Mouse (Mus musculus): ENCODE measurements around the gene Terf2.
"Not testable (repeated sequence)": the region's sequence is repeated elsewhere in the genome, so short reads cannot be mapped to it uniquely, and the experiment has no call there.

Gene Terf2

DNA sequence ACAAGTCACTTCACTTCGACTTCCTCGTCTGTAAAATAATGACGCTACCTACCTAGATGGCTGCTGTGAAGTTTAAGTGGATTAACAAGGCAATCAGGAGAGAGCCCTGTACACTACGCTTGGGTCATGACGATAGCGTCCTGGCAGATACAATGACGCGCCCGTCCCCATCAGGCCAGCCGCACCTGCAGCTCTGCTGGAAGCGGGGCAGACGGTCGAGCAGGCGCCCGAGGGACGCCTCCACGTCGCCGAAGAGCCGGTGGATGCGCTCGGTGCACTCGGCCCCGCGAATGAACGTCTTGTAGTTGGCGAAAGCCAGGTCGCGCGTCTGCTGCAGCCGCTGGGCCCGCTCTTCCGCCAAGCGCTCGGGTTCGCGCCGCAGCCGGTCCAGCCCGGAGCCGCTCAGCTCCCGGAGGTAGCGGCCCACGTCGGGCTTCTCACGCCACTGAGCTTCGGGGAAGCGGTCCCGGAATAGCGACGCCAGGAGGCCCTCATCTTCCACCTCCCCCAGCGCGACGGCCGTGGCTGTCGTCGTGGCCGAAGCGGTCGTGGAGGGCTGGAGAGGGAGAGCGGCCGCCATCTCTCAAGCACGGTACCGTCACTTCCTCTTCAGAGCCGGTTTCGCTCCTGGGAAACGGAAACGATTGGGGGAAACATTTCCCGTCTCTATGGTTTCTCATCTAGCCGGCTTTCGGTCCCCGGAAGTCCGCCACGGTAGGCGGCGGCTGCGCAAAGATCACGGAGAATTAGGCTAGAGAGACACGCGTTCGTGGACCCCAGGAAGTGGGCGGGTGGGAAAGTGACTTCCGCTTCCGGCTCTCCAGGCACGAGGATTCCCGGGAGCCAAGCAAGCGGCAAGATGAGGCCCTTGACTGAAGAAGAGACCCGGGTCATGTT is 40.0 kb downstream of the Terf2 start, which contains the start of the genes Cog8 and Nip7:
Gene Cog8, minus strand, starts transcription at position 614 of the 897 bp plus-strand sequence.
Gene Nip7, plus strand, starts transcription at position 802 of the 897 bp plus-strand sequence.
- peak; percentile 89 for DNase-seq

DNA sequence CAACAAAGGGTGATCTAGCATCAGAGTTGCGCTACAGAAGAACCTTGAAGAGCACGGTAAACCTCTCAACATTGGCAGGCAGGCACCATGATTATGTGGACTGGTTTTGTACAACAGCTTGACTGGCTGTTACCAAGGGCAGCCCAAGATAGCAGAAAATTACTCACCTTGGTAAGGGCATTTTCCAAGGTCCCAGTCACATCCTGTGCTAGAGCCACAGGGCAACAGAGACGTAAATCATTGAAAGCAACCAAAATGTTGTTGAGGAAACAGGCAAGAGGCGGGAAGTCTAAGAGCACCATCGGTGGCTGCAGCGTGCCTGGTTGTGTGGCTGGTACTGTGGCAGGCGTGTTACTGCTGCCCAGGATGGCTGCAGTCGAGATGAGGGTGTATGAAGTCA is 44.3 kb downstream of the Terf2 start:
- no peak for DNase-seq

DNA sequence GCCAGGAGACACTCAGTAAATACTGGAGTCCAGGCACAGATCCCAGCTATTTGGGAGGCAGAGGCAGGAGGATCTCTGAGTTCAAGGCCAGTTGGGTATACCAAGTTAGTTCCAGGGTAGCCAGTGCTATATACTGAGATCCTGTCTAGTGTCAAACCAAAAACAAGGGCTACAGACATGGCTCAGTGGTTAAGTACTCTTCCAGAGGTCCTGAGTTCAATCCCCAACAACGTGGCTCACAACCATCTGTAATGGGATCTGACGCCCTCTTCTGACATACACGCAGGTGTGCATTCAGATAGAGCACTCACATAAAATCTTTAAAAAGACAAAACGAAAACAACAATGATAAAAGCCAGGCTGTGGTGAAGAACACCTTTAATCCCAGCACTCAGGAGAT is 46.9 kb downstream of the Terf2 start:
- no peak for DNase-seq

DNA sequence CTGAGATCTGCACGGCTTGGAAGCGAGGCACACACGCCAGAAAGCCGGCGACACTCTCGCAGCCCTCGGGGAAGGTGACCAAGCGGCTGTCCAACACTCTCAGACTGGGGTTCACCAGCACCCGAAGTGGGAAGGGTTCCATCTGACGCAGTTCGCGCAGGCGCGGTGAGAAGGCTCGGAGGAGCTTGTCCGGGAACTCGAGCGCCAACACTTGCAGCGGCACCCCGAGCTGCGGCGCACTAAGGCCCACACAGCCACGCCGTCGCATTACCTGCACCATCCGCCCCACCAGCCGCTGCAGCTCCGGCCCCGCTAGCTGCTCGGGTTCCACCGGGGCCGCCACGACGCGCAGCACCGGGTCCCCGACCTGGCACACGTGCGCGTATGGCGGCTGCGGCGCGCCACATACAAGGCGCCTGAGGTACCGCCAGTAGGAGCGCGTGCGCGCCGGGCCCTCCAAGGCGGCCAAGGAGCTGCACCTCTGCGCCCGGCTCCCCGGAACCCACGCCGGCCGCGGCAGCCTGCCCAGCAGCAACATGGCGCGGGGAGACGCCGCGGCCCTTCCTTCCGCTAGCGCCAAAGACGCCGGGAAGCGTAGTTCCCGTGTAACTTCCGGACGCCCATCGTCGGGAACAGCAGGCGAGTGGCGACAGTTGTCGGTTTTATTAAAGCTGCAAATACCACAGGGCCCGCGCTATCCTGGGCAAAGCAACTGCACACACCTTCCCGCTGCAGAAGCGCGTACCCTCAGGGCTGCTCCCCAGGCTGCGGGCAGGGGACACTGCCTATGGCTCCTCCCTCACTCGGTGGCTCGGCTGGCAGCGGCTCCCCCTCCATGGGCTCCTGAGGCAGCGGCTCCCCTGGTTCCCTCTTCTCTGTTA is 48.0 kb downstream of the Terf2 start, which contains the start of gene Pdf:
Gene Pdf, minus strand, starts transcription at position 554 of the 881 bp plus-strand sequence.
- DNase-seq: peak; percentile 82

DNA sequence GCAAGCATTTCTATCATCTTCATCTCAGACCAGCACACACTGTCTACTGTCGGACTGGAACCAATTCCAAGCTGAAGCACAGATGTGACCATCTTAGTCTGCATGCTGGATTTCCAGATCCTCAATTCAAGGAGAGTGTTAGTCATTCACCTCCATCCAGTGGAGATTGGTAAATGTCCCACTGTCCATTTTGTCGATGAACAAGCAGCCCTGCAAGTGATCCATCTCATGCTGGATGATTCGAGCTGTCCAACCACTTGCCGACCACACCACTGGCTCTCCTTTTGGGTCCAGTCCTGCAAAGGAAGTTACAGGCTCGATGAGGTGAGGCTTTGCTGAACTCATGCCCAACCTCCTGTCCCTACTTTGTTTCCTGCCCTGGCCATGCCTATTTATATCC is 49.4 kb downstream of the Terf2 start:
- no peak for DNase-seq

DNA sequence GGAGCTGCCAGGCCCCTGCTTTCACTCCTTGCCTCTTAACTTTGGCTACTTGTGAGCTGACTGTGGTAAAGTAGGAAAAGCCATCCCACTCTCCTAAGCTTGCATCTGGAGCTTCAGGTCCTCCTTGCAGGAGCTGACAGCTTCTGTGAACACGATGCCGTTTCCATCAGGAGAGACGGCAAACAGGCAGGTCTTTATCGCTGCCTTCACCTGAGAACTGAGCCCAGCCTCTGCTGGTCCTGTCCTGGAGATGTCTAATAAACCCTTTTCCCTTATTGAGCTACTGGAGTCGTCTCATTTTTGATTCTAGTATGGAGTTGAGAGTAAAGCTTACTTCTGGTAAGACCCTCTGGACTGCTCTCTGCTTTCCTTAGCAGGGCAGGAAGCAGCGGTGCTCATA is 50.9 kb downstream of the Terf2 start:
- no peak for DNase-seq

DNA sequence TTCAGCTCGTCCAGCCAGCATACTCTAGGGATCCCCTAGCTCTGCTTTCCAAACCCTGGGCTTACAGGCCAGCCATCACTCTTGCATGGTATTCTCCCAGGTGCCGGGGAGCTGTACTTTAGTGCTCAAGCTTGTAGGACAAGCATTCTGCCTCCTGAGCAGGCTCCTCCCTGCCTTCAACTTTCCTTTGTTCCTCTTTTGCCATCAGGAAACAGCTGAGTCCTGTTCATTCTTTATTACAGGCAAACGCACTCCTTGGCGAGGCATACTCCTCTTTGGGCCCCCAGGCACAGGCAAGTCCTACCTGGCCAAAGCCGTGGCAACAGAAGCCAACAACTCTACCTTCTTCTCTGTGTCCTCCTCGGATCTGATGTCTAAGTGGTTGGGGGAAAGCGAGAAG is 55.7 kb downstream of the Terf2 start:
- no peak for DNase-seq

DNA sequence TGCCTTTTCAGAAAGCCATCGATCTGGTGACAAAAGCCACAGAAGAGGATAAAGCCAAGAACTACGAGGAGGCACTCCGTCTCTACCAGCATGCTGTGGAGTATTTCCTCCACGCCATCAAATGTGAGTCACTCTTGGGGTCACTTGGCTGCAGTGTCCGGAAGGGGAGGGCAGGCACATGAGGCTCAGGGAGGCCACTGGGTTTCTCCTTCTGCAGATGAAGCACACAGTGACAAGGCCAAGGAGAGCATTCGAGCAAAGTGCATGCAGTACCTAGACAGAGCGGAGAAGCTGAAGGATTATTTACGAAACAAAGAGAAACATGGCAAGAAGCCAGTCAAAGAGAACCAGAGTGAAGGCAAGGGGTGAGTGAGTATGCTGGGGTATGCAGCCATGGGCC is 59.7 kb downstream of the Terf2 start:
- no peak for DNase-seq

DNA sequence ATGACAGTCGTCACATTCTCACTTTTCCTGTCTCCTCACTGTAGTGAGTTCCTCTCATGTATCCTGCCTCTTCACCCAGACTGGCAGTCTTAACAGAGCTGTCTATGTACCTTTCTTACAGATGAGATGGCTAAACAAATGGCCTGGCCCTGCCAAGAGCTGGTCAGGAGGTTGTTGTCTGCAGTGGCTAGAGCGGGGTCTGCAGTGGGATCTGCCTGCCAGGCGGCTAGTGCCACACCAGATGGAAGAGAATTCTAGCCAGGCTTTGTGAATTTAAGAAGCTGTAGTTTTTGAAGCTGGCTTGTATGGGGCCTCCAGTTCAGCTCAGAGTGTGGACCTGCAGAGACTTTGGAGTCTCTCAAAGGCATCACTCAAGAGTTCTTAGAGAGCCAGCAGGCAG is 60.7 kb downstream of the Terf2 start:
- no peak for DNase-seq

DNA sequence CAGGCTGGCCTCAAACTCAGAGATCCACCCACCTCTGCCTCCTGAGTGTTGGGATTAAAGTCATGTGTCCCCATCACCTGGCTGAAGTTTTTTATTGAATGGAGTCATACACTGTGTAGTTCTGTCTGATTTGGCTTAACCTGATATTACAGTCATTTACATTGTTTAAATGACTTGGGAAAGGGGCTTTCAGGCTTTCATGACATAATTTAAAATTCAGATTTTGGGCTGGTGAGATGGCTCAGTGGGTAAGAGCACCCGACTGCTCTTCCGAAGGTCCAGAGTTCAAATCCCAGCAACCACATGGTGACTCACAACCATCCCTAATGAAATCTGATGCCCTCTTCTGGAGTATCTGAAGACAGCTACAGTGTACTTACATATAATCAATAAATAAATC is 62.7 kb downstream of the Terf2 start:
- not testable (repeated sequence) for DNase-seq

DNA sequence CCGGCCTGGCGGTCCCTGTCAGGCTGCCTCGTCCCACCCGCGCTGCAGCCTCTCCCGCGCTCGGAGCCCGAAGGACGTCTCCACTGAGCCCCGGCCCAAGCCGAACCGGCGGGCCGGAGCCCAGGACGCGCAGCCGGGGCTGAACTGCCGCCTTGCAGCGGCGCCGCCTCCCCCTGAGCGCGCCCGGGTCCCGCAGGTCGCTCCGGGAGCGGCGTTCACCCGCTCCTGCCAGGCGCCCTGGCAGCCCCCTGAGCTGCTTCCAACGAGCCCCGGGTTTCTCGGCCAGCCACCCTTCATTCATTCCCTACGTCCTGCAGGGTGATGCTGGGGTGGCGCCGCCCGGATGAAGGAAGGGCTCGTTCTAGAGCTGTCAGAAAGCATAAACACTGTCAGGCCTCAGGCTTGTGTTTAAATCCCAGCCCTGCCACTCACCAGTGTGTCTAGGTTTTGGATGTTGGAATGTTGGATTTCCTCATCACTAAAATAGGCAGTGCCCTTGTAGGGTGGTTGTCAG is 64.7 kb downstream of the Terf2 start:
- no peak for DNase-seq

DNA sequence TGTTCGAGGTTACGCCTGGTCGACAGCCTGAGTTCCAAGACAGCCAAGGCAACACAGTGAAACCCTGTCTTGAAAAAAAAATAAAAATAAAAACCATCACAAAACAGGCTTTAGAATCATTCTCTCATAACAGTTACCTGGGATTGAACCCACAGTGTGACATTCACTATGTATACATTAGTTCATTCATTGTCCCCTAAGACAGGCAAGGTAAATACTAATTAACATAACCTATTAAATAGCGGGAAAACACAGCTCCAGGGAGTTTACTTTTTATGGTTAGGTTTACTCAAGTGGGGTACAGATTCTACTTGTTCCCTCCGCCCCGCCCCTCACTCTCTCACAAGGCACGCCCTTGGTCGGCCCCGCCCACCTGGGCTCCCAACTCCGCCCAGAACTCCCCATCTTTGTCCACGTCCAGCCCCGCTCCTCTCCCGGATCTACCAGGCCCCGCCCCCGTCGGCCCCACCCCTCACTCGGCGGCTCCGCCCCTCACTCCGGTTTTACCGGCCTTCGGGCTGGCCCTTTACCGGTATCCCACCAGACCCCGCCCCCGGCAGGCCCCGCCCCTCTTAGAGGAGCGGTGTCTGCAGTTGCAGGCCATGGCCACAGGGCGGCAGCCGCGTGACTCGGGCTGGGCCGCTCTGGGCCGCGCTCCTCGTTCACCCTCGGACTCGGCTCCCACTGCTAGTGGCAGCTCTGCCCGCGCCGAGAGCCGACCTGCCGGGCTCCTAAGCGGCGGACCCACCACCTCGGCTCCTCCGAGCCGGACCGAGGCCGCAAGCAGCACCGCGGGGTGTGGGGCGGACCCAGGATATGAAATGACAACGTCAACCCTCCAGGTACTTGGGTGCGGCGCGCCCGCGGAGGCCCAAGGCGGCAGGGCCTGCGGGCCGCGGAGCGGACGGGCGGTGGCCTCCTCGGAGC is 65.4 kb downstream of the Terf2 start, which contains the start of gene Vps4a:
Gene Vps4a, plus strand, starts transcription at position 573 of the 927 bp plus-strand sequence.
- peak; percentile 94 for DNase-seq

DNA sequence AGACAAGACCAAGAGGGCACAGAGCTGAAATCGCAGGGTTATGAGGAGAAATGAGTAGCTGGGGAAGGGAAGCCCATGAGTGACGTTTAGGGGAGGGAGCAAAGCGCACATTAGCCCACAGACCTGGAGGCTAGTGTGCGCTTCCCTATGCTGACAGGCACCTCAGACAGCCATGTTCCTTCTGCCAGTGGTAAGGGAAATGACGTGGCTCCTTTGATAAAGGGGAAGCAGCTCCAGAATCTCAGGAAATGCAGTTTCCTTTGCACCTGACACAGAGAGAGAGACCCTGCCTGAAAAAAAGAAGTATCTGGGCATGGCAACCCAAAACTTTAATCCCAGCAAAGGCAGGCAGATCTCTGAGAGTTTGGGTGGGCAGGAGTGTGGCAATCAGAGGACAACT is 66.3 kb downstream of the Terf2 start:
- DNase-seq: no peak

DNA sequence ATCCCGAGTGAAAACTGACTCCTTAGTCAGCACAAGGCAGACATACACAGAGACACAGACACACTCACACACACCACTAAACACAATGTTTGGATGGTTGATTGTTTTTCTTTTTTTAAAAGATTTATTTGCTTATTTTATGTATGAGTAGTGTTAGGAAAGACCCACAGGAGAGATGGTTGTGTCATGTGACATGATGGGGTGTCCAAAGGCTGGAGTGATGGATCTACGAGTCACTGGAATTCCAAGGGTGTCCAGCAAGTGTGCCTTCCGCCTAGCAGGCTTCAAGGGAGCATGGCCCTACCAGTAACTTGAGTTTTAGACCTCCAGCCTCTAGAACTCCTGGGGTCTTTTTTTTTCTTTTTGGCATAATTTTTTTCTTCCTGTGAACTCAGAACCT is 67.0 kb downstream of the Terf2 start:
- DNase-seq: no peak

DNA sequence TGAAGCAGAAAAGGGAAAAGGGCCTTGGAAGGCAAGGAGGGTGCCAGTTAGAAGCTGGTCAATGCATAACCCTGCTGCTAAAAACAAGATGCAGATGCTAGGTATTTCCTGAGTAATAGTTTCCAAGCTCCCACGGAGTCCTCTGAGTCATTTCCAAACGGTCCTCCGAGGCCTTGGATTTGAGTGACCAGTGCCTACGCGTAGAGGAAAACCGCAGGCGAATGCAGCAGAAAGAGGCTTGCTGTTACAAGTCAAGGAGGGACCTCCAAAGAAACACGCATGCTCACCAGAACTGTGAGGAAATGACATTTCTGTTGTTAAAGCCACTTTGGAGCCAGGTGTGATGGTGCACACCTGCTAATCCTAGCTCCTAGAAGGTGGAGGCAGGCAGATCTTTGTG is 72.9 kb downstream of the Terf2 start:
- no peak for DNase-seq

Measured in right cerebral cortex, postnatal 4 days (tissue).